Mouse (Mus musculus): ENCODE results near the gene Cenpx. TPM values are rescaled to one million over a fixed set of nuclear protein-coding genes. Genes with fewer than 3 reads are reported as not detected.
A peak's percentile ranks its signal among the peaks of the same experiment; 100 is the strongest.
"Not testable (repeated sequence)": the region's sequence is repeated elsewhere in the genome, so short reads cannot be mapped to it uniquely, and the experiment has no call there.

Gene Cenpx
- polyA plus RNA-seq (2015; fragmentation: Nextera tagmentation; extraction: Ambion mirVana) = 163 and 170 TPM in 2 replicates

DNA sequence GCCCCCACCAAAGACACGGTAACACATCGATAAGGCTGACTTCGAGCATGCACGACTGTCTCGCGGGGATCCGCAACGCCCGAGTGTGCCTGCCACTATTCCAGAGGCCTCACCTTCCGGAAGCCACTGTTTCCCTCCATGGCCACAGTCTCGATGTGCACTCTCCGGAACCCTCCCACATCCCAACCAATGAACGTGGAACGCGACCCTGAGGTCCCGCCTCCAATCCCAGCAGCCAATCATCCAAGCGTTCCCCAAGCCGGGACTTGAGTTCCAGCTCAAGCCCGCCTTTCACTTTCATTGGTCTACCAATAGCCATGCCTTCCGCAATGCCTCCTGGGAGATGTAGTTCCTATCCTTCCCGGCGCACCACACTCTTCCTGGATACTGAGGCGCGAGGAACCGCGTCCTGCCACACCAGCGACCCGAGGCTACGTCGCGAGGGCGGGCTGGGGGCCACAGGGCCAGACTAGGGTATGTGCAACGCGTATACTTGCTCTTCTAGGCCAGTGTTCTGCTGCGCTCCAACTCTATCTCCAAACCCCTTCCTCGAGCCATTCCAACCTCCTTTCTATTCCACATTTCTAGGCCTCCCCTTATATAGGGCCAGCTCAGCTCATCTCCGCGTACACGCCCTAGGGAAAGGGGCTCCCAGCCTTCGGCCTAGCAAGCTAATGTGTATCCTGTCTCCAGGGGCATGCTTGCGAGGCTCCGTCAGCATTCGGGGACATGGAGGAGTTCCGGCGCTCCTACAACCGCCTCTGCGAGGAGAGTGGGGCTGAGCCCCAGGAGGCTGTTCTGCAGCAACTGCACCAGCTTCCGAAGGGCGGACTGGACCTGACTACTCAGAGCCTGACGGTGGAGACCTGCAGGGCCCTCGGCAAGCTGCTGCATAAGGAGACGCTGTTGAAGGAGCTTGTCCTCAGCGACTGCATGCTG, at the start of gene Cenpx, which contains the start of gene Lrrc45:
Gene Cenpx (minus strand): TSS at position 159 of the 939 bp plus-strand sequence.
Gene Lrrc45 (plus strand): TSS at position 346 of the 939 bp plus-strand sequence.
- Histone ChIP-seq H3K4me3 (replicated peaks) (peak within 1 kb of the TSS; percentile 70), H3K27me3 (replicated peaks) (no peaks in the 10 kb centered on the region), H3K36me3 (peaks cover 38% of the 10 kb centered on the region), H3K27ac (peak within 1 kb of the TSS; percentile 72), H3K9ac (peak within 1 kb of the TSS; percentile 70), H3K4me2 (replicated peaks) (peak within 1 kb of the TSS; percentile 93), H3K9me3 (no peaks in the 10 kb centered on the region), H3K4me1 (replicated peaks) (peaks cover 32% of the 10 kb centered on the region)
- WGBS = 1% methylated on average over 53 of the region's 53 CpGs
- ATAC-seq = peak; percentile 96

DNA sequence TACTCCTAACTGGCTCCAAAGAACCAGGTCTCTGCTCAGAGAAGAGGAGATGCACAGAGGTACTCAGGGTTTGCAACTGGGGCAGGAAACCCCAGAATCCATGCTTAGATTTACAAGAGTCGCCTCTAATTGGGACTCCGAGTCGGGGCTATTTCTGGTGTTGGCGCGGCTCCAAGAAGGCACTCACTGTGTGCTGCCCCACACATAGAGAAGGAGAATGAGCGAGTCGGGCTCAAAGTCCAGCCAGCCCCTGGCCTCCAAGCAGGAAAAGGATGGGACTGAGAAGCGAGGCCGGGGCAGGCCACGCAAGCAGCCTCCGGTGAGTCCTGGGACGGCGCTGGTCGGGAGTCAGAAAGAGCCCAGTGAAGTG, 49.1 kb upstream of the Cenpx start, which contains the start of gene Hmga1b:
Gene Hmga1b (plus strand): TSS at position 123 of the 370 bp plus-strand sequence.
- not testable (repeated sequence) for H3K9me3 ChIP-seq; H3K36me3 ChIP-seq; H3K4me1 ChIP-seq (replicated peaks); H3K27me3 ChIP-seq (replicated peaks)
- H3K27ac ChIP-seq = peak within 1 kb of the TSS; percentile 91
- ATAC-seq = peak; percentile 88
- peak within 1 kb of the TSS; percentile 17; the same call in 1 of the 2 replicates for H3K4me3 ChIP-seq (replicated peaks)
- 11% methylated on average over 14 of the region's 14 CpGs for WGBS
- H3K9ac ChIP-seq = peak within 1 kb of the TSS; percentile 36; the same call in 1 of the 2 replicates
- peak within 1 kb of the TSS; percentile 46 for H3K4me2 ChIP-seq (replicated peaks)

DNA sequence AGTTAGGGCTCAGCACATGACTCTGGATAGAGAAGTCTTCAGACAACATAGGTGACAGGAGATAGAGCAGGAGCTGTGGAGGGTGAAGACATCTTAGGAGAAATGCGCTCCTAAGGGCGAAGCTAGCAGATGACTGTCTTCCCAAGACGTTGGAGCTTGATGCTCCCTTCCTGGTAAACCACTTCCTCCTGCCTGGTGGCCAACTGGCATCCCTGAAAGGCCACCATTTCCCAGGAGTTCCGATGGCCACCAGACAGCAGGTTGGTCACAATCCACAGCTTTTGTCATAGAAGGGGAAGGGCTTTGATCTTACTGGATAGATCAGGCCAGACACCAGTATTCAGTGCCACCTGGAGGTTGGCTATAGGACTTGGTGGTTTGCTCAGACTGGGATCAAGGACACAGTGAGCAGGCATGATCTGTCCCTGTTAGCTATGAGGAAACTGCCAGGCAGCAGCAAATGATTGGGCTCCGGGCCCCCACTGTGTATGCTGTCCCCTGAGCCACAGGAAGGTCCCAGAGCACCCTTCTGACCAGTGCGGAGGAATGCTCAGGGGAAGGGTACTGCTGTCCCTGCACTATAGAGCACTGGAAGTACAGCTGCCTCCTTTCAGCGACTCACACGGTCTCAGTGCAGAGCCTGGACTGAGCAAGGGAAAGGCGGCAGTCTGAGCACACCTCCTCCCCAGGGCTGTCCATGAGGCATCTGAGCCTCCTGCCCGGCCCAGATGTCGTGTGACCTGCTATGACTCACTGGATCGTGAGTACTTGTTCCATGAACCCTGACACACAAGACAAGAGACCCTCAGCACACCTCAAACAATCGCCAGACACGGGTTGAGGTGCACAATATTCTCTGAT, 48.5 kb upstream of the Cenpx start:
- H3K9me3 ChIP-seq = no peaks in the 10 kb centered on the region
- no peaks in the 10 kb centered on the region for H3K27me3 ChIP-seq (replicated peaks)
- H3K4me3 ChIP-seq (replicated peaks) = no peak overlapping the region
- peak overlapping the region; percentile 91 for H3K27ac ChIP-seq
- ATAC-seq = peak; percentile 88
- no peaks in the 10 kb centered on the region for H3K36me3 ChIP-seq
- H3K4me2 ChIP-seq (replicated peaks) = peak overlapping the region; percentile 46
- WGBS = 63% methylated on average over 14 of the region's 14 CpGs
- H3K9ac ChIP-seq = peak overlapping the region; percentile 36; the same call in 1 of the 2 replicates
- peaks cover 6% of the 10 kb centered on the region; the same call in 1 of the 2 replicates for H3K4me1 ChIP-seq (replicated peaks)

DNA sequence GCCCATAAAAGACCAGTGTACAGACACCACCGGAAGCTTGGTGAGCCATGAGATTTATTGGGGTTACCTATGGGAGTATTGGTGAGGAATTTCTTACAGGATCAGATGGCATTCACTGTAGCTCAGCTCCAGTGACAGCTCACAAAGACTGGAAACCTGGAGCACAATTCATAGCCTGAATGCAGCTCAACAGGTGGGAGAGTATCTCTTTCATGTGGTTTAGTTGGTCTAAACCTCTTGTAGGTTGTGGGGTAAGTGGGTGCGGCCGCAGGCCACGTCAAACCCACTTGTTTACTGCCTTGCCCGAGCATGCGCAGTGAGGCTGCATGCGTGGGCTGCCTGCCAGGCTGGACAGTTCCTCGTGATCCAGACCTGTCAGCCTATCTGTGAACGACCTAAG, 46.7 kb upstream of the Cenpx start:
- no peak overlapping the region for H3K4me2 ChIP-seq (replicated peaks)
- WGBS = 87% methylated on average over 9 of the region's 9 CpGs
- H3K9ac ChIP-seq = no peak overlapping the region
- no peaks in the 10 kb centered on the region for H3K36me3 ChIP-seq
- H3K9me3 ChIP-seq = no peaks in the 10 kb centered on the region
- no peak overlapping the region for H3K27ac ChIP-seq
- H3K4me1 ChIP-seq (replicated peaks) = peaks cover 6% of the 10 kb centered on the region; the same call in 1 of the 2 replicates
- no peak overlapping the region for H3K4me3 ChIP-seq (replicated peaks)
- no peaks in the 10 kb centered on the region for H3K27me3 ChIP-seq (replicated peaks)
- no peak for ATAC-seq

DNA sequence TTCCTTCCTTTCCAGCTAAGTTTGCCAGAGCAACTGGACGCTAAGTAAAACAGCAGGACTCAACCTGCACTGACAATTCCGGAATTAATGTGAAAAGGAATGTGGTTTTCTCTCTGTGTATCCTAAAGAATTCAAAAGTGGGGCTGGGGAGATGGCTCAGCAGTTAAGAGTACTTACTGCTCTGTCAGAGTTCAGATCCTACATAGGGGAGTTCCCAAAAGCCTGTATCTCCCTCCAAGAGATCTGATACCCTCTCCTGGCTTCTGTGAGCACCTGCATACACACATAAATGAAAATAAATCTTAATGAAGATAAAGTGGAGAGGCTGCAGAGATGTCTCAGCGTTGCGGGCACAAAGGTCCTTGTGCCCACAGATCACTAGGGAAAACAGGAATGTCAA, 38.1 kb upstream of the Cenpx start:
- Histone ChIP-seq H3K9ac (no peak overlapping the region), H3K4me2 (replicated peaks) (no peak overlapping the region), H3K9me3 (no peaks in the 10 kb centered on the region), H3K27me3 (replicated peaks) (no peaks in the 10 kb centered on the region), H3K27ac (no peak overlapping the region), H3K4me1 (replicated peaks) (peaks cover 3% of the 10 kb centered on the region; the same call in 1 of the 2 replicates), H3K36me3 (no peaks in the 10 kb centered on the region), H3K4me3 (replicated peaks) (no peak overlapping the region)
- no peak for ATAC-seq
- WGBS = 68% methylated on average over 4 of the region's 4 CpGs

DNA sequence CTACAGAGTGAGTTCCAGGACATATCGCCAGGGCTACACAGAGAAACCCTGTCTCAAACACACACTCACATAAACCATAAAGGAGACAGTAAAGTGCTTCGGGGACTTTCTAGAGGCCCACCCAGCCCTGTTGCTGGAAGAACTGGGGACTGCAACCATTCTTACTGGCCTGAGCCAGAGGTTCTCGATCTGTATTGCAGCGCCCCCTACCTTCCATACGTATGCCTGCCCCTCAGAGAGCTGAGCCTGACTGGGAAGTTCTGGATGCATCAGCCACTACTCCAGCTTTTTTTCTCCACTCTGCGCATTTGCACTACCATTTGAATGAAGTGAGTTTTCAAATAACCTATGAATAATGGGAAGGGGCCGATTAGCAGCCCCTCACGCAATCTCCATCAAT, 35.9 kb upstream of the Cenpx start:
- Histone ChIP-seq H3K27me3 (replicated peaks) (no peaks in the 10 kb centered on the region), H3K27ac (no peak overlapping the region), H3K4me1 (replicated peaks) (peaks cover 3% of the 10 kb centered on the region; the same call in 1 of the 2 replicates), H3K4me2 (replicated peaks) (no peak overlapping the region), H3K9ac (no peak overlapping the region), H3K9me3 (no peaks in the 10 kb centered on the region), H3K4me3 (replicated peaks) (no peak overlapping the region), H3K36me3 (no peaks in the 10 kb centered on the region)
- 67% methylated on average over 8 of the region's 8 CpGs for WGBS
- ATAC-seq = no peak

DNA sequence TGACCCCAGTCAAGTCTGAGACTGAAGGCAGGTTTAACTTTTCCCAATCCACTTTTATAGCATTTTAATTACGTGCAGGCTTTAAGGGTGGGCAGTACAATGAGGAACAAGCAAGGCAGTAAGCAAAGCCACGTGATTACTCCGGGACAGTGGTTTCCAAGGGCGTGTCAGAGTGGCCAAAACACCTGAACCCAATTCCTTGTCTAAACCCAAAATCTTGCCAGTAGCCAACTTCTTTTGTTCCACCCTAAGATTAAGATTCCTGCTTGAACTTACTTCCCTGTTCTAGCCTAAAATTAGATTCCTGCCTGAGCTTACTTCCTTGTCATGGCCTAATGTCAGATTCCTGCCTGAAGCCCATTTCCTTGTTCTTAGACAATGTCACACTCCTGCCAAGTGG, 34.4 kb upstream of the Cenpx start:
- Histone ChIP-seq H3K9me3 (no peaks in the 10 kb centered on the region), H3K36me3 (no peaks in the 10 kb centered on the region), H3K9ac (no peak overlapping the region), H3K27me3 (replicated peaks) (no peaks in the 10 kb centered on the region), H3K27ac (no peak overlapping the region), H3K4me2 (replicated peaks) (no peak overlapping the region), H3K4me3 (replicated peaks) (no peak overlapping the region), H3K4me1 (replicated peaks) (peaks cover 3% of the 10 kb centered on the region; the same call in 1 of the 2 replicates)
- WGBS = 73% methylated on average over 4 of the region's 4 CpGs
- 0 out of 2 replicates have a peak, but pooled peaks have one; percentile 12 for ATAC-seq

DNA sequence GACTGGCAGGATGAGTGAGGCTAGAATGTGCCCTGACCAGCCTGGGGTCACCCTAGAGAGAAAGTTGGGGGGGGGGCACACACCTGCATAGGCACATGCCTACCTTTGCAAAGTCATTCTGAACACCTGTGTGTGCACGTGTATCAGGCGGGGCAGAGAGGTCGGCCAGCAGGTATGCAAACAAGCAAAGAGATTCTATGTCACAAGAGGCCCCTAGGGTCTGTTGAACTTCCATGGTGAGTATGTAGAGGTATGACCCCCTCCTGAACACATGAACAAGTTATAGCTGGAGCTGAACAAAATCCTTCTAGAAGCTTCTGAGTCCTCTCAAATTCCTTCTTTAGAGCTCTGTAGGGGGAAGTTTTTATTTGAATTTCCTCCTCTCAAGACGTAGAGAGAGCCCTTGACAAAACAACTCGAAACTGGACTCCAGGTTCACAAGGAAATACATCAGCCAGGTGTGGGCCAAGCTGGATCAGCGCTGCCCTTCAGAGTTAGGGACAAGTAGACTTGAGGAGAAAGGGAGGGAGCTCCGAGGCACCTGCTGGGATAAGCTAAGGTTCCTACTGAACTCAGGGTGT, 30.7 kb upstream of the Cenpx start:
- Histone ChIP-seq H3K27me3 (replicated peaks) (no peaks in the 10 kb centered on the region), H3K4me1 (replicated peaks) (no peaks in the 10 kb centered on the region), H3K4me3 (replicated peaks) (no peak overlapping the region), H3K27ac (no peak overlapping the region), H3K9me3 (no peaks in the 10 kb centered on the region), H3K4me2 (replicated peaks) (no peak overlapping the region), H3K9ac (no peak overlapping the region), H3K36me3 (no peaks in the 10 kb centered on the region)
- 62% methylated on average over 7 of the region's 7 CpGs for WGBS
- ATAC-seq = no peak

DNA sequence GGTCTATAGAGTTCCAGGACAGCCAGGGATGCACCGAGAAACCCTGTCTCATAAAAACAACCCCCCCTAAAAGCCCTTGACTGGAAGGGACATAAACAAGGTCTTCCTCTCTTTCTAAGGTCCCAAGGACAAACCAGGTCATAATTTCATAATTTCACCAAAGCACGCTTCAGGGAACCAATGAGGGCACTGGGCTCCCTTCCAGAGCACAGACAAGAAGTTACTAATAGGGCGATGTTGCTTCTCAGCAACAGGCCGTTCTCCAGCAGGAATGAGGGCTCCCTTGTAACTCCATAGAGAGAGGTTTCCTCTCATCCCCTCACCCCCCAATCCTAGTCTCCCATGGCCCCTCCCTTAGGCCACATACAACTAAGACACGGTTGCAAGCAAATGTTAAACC, 27.4 kb upstream of the Cenpx start:
- WGBS = 89% methylated on average over 5 of the region's 5 CpGs
- Histone ChIP-seq H3K9ac (no peak overlapping the region), H3K4me2 (replicated peaks) (no peak overlapping the region), H3K9me3 (no peaks in the 10 kb centered on the region), H3K27me3 (replicated peaks) (no peaks in the 10 kb centered on the region), H3K27ac (no peak overlapping the region), H3K4me1 (replicated peaks) (no peaks in the 10 kb centered on the region), H3K4me3 (replicated peaks) (no peak overlapping the region), H3K36me3 (no peaks in the 10 kb centered on the region)
- no peak for ATAC-seq

DNA sequence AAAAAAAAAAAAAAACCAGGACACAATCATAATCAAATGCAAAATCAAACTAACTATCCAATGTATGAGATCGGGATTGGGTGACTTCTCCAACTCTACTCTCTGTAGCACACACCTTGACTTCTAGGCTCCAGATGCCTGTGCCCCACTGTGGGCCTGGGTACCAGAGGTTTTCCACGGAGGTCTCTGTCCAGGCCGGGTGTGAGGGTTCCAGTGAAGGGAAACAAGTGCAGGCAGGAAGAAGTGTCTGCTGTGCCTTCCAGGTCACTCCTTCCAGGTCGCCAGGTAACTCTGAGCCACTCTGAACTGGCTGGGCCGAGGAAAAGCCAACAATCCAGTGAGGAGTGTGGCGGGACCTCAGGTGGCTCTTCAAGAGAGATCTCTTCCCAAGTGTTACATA, 22.9 kb upstream of the Cenpx start:
- Histone ChIP-seq H3K27ac (no peak overlapping the region), H3K4me2 (replicated peaks) (no peak overlapping the region), H3K27me3 (replicated peaks) (no peaks in the 10 kb centered on the region), H3K36me3 (no peaks in the 10 kb centered on the region), H3K9me3 (no peaks in the 10 kb centered on the region), H3K4me3 (replicated peaks) (no peak overlapping the region), H3K9ac (no peak overlapping the region), H3K4me1 (replicated peaks) (no peaks in the 10 kb centered on the region)
- 74% methylated on average over 6 of the region's 6 CpGs for WGBS
- no peak for ATAC-seq

DNA sequence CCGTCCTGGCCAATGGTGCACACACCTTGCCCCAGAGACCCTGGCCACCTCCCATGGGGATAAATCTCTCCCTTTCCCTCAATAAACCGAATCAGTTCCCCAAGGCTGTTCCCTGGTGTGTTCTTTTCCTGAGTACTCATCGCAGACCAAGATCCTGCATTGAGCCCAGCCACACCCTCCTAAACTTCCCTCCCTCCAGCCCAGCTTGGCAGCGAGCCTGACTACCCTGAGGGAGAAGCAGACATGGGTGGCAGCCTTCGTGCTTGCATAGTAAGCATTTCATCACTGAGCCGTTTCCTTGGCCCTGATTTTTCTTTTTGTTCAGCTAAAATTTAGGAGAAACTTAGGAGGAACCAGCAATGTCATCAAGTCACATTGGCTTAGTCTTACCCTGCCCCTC, 20.0 kb upstream of the Cenpx start:
- no peaks in the 10 kb centered on the region for H3K36me3 ChIP-seq
- no peaks in the 10 kb centered on the region for H3K4me1 ChIP-seq (replicated peaks)
- no peak overlapping the region for H3K27ac ChIP-seq
- 56% methylated on average over 6 of the region's 6 CpGs for WGBS
- no peak overlapping the region for H3K9ac ChIP-seq
- no peaks in the 10 kb centered on the region for H3K9me3 ChIP-seq
- ATAC-seq = no peak
- H3K4me3 ChIP-seq (replicated peaks) = no peak overlapping the region
- H3K27me3 ChIP-seq (replicated peaks) = no peaks in the 10 kb centered on the region
- H3K4me2 ChIP-seq (replicated peaks) = no peak overlapping the region
